Mouse (Mus musculus) liver, embryonic 14.5 days (tissue): Measurements from ENCODE around the gene Siva1.

Experiments
- CTCF ChIP-seq: IDR thresholded peaks from 2 replicates; pipeline ENCODE4 v1.5.1; 2016; ENCODE audit warnings: antibody characterized with exemption, low read depth, control low read depth
- EP300 ChIP-seq: IDR thresholded peaks from 2 replicates; pipeline ENCODE4 v1.6.1; 2016; ENCODE audit warnings: antibody characterized with exemption, low read depth

- TF ChIP-seq EP300 = no peak
- no peak for TF ChIP-seq CTCF
Observed at GRCm38 (mm10) chr12:112632084-112632777, 12.2 kb upstream of the Siva1 start.
